Mouse (Mus musculus): Measurements from ENCODE around the gene Cabp4. TPM values are rescaled to one million over a fixed set of nuclear protein-coding genes. Genes with fewer than 3 reads are reported as not detected.
A peak's percentile ranks its signal among the peaks of the same experiment; 100 is the strongest.

Cabp4 gene
- total RNA-seq, 2 experiments from 2014 or later: not detected

GRCm38 (mm10) chr19:4113186-4113805, 30.5 kb downstream of the Cabp4 start:
- peak; percentile 78 to 80 for DNase-seq (ENCODE audit: low spot score in 2 of 2)
- intact Hi-C loops (cut with DNase I): no loop called here

- DNase-seq (ENCODE audit: low spot score in 2 of 2): no peak
- intact Hi-C loops (cut with DNase I): no loop called here
Observed at GRCm38 (mm10) chr19:4112063-4112960, 31.5 kb downstream of the Cabp4 start.

- intact Hi-C loops (cut with DNase I): no loop called here
- DNase-seq (ENCODE audit: low spot score in 2 of 2): no peak
Observed at GRCm38 (mm10) chr19:4108535-4108934, 35.3 kb downstream of the Cabp4 start.

- DNase-seq (ENCODE audit: low spot score in 2 of 2): no peak
- intact Hi-C loops (cut with DNase I): no loop called here
Observed at GRCm38 (mm10) chr19:4106654-4107053, 37.2 kb downstream of the Cabp4 start.

GRCm38 (mm10) chr19:4104675-4105194, 39.1 kb downstream of the Cabp4 start:
- no peak for DNase-seq (ENCODE audit: low spot score in 2 of 2)
- intact Hi-C loops (cut with DNase I): no loop called here

- intact Hi-C loops (cut with DNase I): no loop called here
- DNase-seq (ENCODE audit: low spot score in 2 of 2): no peak
Observed at GRCm38 (mm10) chr19:4103792-4104191, 40.0 kb downstream of the Cabp4 start.

GRCm38 (mm10) chr19:4103294-4103693, 40.5 kb downstream of the Cabp4 start:
- no peak for DNase-seq (ENCODE audit: low spot score in 2 of 2)
- intact Hi-C loops (cut with DNase I): no loop called here

- intact Hi-C loops (cut with DNase I): no loop called here
- DNase-seq (ENCODE audit: low spot score in 2 of 2): no peak
Observed at GRCm38 (mm10) chr19:4102626-4103025, 41.2 kb downstream of the Cabp4 start.

- DNase-seq (ENCODE audit: low spot score in 2 of 2): no peak
- intact Hi-C loops (cut with DNase I): no loop called here
Observed at GRCm38 (mm10) chr19:4102049-4102448, 41.8 kb downstream of the Cabp4 start.

- intact Hi-C loops (cut with DNase I): loop anchor here (2.0 kb wide), 1 partner anchor 129 kb away; the partner anchor contains the start of gene Pold4
- no peak for DNase-seq (ENCODE audit: low spot score in 2 of 2)
Observed at GRCm38 (mm10) chr19:4101466-4101865, 42.4 kb downstream of the Cabp4 start.

GRCm38 (mm10) chr19:4100718-4101261, 43.0 kb downstream of the Cabp4 start:
- peak; percentile 75 to 81 for DNase-seq (ENCODE audit: low spot score in 2 of 2)
- intact Hi-C loops (cut with DNase I): loop anchor here (2.0 kb wide), 1 partner anchor 130 kb away; the partner anchor contains the start of gene Pold4

- intact Hi-C loops (cut with DNase I): loop anchor here (2.0 to 5.0 kb wide), 2 partner anchors 53 to 131 kb away; partner anchors contain the start of genes Gstp2 and Pold4
- DNase-seq (ENCODE audit: low spot score in 2 of 2): peak; percentile 56 to 68
Observed at GRCm38 (mm10) chr19:4099837-4100717, 43.8 kb downstream of the Cabp4 start, which contains the start of gene Pitpnm1. TSS of gene Pitpnm1 (plus strand) at chr19:4099998.

- intact Hi-C loops (cut with DNase I): loop anchor here (5.0 kb wide), 1 partner anchor 52 kb away; the partner anchor contains the start of gene Gstp2
- peak; percentile 84 to 89 for DNase-seq (ENCODE audit: low spot score in 2 of 2)
Observed at GRCm38 (mm10) chr19:4099056-4099455, 44.8 kb downstream of the Cabp4 start.

GRCm38 (mm10) chr19:4098426-4098825, 45.4 kb downstream of the Cabp4 start:
- DNase-seq (ENCODE audit: low spot score in 2 of 2): no peak
- intact Hi-C loops (cut with DNase I): loop anchor here (5.0 kb wide), 1 partner anchor 51 kb away; the partner anchor contains the start of gene Gstp2

- no peak for DNase-seq (ENCODE audit: low spot score in 2 of 2)
- intact Hi-C loops (cut with DNase I): loop anchor here (5.0 kb wide), 1 partner anchor 50 kb away; the partner anchor contains the start of gene Gstp2
Observed at GRCm38 (mm10) chr19:4097441-4097825, 46.4 kb downstream of the Cabp4 start.

- intact Hi-C loops (cut with DNase I): loop anchor here (5.0 kb wide), 1 partner anchor 50 kb away; the partner anchor contains the start of gene Gstp2
- DNase-seq (ENCODE audit: low spot score in 2 of 2): peak; percentile 100
Observed at GRCm38 (mm10) chr19:4096642-4097440, 47.0 kb downstream of the Cabp4 start, which contains the start of gene Cdk2ap2. TSS of gene Cdk2ap2 (plus strand) at chr19:4097182.

- DNase-seq (ENCODE audit: low spot score in 2 of 2): no peak
- intact Hi-C loops (cut with DNase I): loop anchor here (5.0 kb wide), 1 partner anchor 49 kb away; the partner anchor contains the start of gene Gstp2
Observed at GRCm38 (mm10) chr19:4095802-4096201, 48.0 kb downstream of the Cabp4 start.

Data from left cerebral cortex, postnatal 36 days (tissue).